15 mouse cellular contexts compared by ENCODE assay signal in genomic region chr6:114400387-114400786, GRCm38 (mm10). TPM values are rescaled to one million over a fixed set of nuclear protein-coding genes. Genes with fewer than 3 reads are reported as not detected.
"Had no signal": no experiment of that assay in that cellular context is flagged by ENCODE, and none has a peak within 500 bp of the region (broad histone marks: within the 10 kb centered on the region; RNA-seq: fewer than 3 reads in every experiment).

No protein-coding gene starts in this region.

- ATAC-seq: inflammation-experienced regulatory T-cells, adult 6 months; intestine, postnatal 0 days; midbrain, embryonic 15.5 days had no signal

- H3K27ac ChIP-seq: limb, embryonic 13.5 days; liver, embryonic 13.5 days; macrophage; midbrain, embryonic 15.5 days; neural tube, embryonic 13.5 days had no signal

- H3K9ac ChIP-seq: limb, embryonic 13.5 days; liver, embryonic 13.5 days; midbrain, embryonic 15.5 days; neural tube, embryonic 13.5 days had no signal

- H3K4me3 ChIP-seq: limb, embryonic 13.5 days; liver, embryonic 13.5 days; megakaryocyte, embryonic 14.5 days; midbrain, embryonic 15.5 days; neural tube, embryonic 13.5 days had no signal

- DNase-seq: kidney, adult 8-10 months; kidney, postnatal 36 days; layer of hippocampus, adult 9-11 months; layer of hippocampus, postnatal 36 days; liver, embryonic 13.5 days; right cerebral cortex, postnatal 14 days; thymus, postnatal 4 days had no signal

- H3K9me3 ChIP-seq: liver, embryonic 13.5 days; megakaryocyte, embryonic 14.5 days; midbrain, embryonic 15.5 days; neural tube, embryonic 13.5 days had no signal

- H3K36me3 ChIP-seq: limb, embryonic 13.5 days; liver, embryonic 13.5 days; midbrain, embryonic 15.5 days; neural tube, embryonic 13.5 days had no signal

- H3K4me2 ChIP-seq: limb, embryonic 13.5 days; liver, embryonic 13.5 days; midbrain, embryonic 11.5 days; midbrain, embryonic 15.5 days; neural tube, embryonic 13.5 days had no signal

RNA-seq across cellular contexts. Expression of gene Hrh1, which starts 2.7 kb away (rescaled TPM):
- polyA plus RNA-seq: liver, embryonic 13.5 days had no signal
